Mouse (Mus musculus): Measurements from ENCODE around the gene Pnpo. TPM values are rescaled to one million over a fixed set of nuclear protein-coding genes. Genes with fewer than 3 reads are reported as not detected.

Gene Pnpo
- polyA plus RNA-seq, 1 experiment from 2014 or later: 15.6 TPM

DNA sequence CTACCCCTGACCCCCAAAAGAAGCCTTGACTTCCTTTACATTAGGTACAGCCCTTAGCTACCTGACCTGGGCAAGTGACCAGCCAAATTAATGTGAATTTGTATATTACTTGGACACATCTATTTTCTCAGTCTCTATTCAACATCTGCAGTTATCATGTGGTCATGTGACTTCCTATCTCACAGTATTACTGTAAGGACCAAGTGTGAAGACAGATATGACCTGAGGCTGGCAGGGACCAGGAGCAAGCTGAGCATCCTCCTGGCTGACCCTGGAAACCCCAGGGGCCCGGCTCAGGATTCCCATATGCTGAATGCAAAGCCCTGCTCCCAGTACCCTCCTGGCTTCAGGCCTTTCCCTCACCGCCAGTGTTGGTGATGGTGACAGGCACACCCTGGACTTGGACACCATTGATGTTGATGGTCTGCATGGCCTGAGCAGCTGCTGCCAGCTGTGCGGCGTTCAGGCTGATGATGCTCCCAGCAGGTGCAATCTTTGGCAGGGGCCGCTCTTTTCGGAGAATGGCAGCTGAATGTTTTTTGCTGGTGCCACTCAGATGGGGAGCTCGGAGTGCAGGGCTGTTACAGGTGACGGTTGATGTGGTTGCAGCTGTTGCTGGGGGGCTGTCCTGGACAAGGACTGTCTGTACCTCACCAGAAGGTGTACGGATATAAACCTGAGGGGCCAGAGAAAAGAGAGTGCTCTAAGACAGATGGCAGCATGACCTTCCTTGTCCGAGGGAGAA is 13.4 kb upstream of the Pnpo start:
- WGBS (ENCODE audit: missing documents): 94% methylated on average over 8 of the region's 10 CpGs
- Histone ChIP-seq H3K36me3 (ENCODE audit: inconsistent target) (peaks cover 73% of the 10 kb centered on the region), H3K79me2 (ENCODE audit: inconsistent target) (no peaks in the 10 kb centered on the region), H3K4me3 (ENCODE audit: inconsistent target) (no peak overlapping the region), H3K27ac (no peak overlapping the region)

DNA sequence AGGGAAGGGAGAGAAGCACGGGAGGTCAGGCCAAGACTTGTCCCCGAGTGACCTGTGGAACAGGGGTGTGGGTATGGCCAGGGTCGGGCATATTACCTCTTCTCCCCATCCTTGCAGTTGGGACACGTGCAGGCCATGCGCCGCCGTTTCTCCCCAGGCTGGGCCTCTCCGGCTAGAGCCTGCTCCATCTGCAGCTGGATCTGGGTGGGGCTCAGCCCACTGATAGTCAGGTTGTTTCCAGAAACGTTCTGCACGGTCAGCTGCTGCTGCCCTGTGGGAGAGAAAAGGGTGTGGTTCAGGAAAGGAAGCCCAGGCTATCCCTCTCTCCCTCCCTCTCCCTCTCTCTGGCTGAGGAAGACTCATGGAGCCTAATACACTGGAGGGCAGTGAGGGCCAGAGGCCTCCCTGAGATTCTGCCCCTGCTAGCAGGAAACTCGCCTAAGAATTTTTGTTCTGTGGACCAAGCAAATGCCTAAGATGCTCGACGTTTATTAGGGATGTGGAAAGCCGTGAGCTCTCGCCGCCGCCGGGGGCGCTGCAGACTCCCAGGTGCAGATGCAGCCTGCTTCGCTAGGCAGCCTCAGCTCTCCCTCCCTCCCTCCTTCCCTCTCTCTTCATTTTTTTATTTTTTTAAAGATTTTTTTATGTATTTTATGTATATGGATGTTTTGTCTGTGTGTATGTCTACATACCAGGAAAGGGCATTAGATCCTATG is 12.4 kb upstream of the Pnpo start:
- Histone ChIP-seq H3K4me3 (ENCODE audit: inconsistent target) (no peak overlapping the region), H3K27ac (no peak overlapping the region), H3K36me3 (ENCODE audit: inconsistent target) (peaks cover 75% of the 10 kb centered on the region), H3K79me2 (ENCODE audit: inconsistent target) (no peaks in the 10 kb centered on the region)
- WGBS (ENCODE audit: missing documents): 89% methylated on average over 18 of the region's 20 CpGs

DNA sequence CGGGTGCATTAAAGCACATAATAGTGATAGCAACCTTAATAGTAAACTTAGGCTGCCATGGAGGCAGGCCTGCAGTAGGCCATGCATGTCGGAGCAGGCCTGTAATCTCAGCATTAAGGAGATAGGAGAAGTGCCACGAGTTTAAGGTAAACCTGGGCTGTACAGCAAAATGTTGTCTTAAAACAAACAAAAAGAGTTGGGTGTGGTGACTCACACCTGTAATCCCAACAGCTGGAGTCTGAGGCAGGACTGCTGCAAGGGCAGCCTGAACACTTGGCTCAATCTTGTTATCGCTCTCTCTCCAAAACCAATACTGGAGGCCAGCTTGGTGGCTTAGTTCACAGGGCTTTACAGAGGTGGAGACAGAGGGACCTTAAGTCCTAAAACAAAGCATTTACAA is 11.3 kb upstream of the Pnpo start:
- H3K36me3 ChIP-seq (ENCODE audit: inconsistent target): peaks cover 76% of the 10 kb centered on the region
- H3K79me2 ChIP-seq (ENCODE audit: inconsistent target): no peaks in the 10 kb centered on the region
- no peak overlapping the region for H3K4me3 ChIP-seq (ENCODE audit: inconsistent target)
- WGBS (ENCODE audit: missing documents): 97% methylated on average over 4 of the region's 4 CpGs
- H3K27ac ChIP-seq: no peak overlapping the region

DNA sequence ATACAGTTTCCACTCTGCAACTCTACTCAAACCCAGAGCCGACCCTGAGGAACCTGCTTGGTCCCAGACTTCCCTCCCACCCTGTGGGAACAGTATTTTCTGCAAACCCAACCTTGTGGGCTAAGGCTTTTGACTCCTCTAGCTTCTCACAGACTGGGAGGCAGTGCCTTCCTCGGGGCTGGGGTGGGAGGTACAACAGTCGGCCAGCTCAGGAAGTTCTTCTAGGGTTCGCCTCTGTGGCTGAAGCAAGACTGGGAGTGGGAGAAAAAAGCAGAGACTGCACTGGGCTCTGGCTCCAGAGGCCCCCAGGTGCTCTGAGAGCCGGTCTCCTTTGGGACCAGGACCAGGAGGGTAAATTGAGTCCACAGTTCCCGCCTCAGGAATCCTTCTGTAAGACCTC is 9.1 kb upstream of the Pnpo start:
- Histone ChIP-seq H3K79me2 (ENCODE audit: inconsistent target) (no peaks in the 10 kb centered on the region), H3K36me3 (ENCODE audit: inconsistent target) (peaks cover 69% of the 10 kb centered on the region), H3K27ac (no peak overlapping the region), H3K4me3 (ENCODE audit: inconsistent target) (no peak overlapping the region)
- 55% methylated on average over 6 of the region's 6 CpGs for WGBS (ENCODE audit: missing documents)

DNA sequence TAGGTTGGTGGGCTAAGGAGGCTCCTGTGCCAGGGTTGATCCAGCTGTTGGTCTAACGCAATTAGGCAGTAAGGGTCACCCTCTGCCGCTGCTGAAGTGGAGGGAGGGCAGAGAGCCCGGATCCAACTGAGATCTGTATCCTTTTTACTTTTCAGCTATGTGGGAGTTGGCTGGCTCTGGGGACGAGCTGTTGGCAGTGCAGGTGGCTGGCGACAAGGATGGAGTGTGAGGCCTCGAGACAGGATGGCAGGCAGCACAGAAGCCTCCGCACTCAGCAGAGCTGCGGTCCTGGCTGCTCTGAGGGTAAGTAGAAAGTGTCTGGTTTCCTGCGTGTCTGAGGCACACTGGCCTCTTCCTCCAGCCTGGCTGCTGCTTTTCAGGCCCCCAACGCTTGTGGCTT is 8.6 kb upstream of the Pnpo start:
- WGBS (ENCODE audit: missing documents): 63% methylated on average over 10 of the region's 10 CpGs
- Histone ChIP-seq H3K4me3 (ENCODE audit: inconsistent target) (no peak overlapping the region), H3K79me2 (ENCODE audit: inconsistent target) (no peaks in the 10 kb centered on the region), H3K36me3 (ENCODE audit: inconsistent target) (peaks cover 65% of the 10 kb centered on the region), H3K27ac (no peak overlapping the region)

DNA sequence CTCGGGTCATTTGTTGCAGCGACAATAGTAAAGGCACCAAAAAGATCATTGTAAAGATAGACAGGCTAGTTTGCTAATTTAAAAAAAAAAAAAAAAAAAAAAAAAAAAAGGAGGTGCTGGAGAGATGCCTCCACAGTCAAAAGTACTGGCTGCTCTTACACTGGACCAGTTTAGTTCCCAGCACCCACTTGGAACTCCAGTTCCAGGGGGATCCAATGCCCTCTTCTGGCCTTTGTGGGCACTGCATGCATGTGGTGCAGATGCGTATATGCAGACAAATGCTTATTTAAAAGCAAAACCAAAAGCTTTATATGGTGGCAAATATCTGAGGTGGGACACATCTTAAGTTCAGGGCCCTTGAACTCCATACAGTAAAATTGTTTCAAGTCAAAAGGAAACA is 7.0 kb upstream of the Pnpo start:
- no peak overlapping the region for H3K4me3 ChIP-seq (ENCODE audit: inconsistent target)
- 100% methylated on average over 1 of the region's 3 CpGs for WGBS (ENCODE audit: missing documents)
- H3K36me3 ChIP-seq (ENCODE audit: inconsistent target): peaks cover 48% of the 10 kb centered on the region
- no peaks in the 10 kb centered on the region for H3K79me2 ChIP-seq (ENCODE audit: inconsistent target)
- H3K27ac ChIP-seq: no peak overlapping the region

DNA sequence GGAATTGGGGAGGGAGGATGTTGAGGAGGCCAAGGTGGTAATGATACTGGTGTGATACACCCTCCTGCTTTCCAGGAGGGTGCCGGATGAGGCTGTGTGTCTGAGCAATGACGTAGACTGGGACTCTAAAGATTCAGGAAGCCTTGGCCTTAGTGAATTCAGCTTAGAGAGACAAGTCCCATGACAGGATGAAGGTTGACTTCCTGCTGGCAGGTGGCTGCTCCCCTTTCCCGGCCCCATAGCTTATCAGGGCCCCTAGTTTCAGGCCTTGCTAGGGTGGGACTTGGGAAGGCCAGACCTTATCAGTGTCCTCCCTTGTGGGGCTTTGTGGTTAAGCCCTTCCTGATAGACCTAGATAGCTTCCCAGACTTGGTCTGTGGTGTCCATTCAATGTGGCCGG is 4.1 kb upstream of the Pnpo start:
- 51% methylated on average over 4 of the region's 4 CpGs for WGBS (ENCODE audit: missing documents)
- Histone ChIP-seq H3K27ac (no peak overlapping the region), H3K4me3 (ENCODE audit: inconsistent target) (no peak overlapping the region), H3K79me2 (ENCODE audit: inconsistent target) (no peaks in the 10 kb centered on the region), H3K36me3 (ENCODE audit: inconsistent target) (peaks cover 19% of the 10 kb centered on the region; the same call in 1 of the 2 replicates)

DNA sequence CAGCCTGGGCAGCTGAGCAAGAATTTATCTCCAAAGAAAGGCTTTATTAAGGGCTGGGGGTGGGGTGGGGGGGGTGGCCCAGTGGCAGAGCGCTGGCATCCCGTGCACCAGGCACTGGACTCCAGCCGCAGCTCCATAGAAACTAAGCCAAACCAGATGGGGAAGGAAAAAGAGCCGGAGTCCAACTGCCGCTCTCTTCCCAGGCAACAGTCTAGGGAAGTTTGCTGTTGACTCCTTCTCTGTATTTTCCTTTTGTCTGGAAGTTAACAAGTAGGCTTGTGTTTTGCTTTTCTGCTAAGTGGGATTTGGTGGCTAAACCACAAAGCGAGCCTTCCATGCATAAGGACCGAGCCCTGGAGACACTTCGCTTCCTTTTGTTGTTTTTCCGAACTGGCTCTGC is 2.7 kb upstream of the Pnpo start:
- H3K36me3 ChIP-seq (ENCODE audit: inconsistent target): peaks cover 5% of the 10 kb centered on the region; the same call in 1 of the 2 replicates
- H3K4me3 ChIP-seq (ENCODE audit: inconsistent target): no peak overlapping the region
- H3K27ac ChIP-seq: no peak overlapping the region
- 93% methylated on average over 9 of the region's 9 CpGs for whole genome bisulfite sequencing (ENCODE audit: missing documents)
- no peaks in the 10 kb centered on the region for H3K79me2 ChIP-seq (ENCODE audit: inconsistent target)

DNA sequence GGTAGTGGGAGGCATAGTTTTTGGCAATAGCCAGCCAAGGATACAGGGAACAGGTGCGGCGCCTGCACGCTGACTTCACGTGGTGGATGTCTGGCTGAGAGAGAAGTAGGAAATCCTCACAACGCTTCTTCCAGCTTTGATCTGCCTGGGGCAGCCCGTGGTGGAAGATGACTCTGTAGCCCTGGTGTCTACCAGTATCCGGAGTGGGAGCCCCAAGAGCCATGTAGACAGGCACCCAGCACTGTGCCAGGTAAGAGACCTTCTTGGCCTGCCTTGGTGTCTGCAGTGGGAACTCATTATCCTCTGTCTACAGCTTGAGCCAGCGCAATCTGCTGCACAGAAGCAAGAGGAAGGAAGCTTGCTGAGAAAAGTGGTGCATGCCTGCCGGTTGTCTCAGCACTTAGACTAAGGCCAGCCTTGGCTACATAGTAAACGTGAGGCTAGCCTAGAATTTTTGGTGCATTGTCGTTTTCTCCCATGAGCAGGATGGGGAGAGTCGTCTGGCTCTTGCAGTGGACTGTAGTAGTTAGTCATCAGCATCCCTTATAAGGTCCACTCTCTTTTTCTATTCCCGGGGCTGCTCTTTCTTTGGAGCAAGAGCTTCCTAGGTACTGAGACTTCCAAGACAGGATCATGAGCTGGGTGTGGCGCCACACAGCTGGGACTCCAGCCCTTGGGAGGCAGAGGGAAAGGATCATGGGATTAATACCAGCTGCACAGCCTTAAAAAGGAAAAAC is 1.2 kb upstream of the Pnpo start:
- 20% methylated on average over 14 of the region's 14 CpGs for WGBS (ENCODE audit: missing documents)
- peaks cover 3% of the 10 kb centered on the region; the same call in 1 of the 2 replicates for H3K36me3 ChIP-seq (ENCODE audit: inconsistent target)

DNA sequence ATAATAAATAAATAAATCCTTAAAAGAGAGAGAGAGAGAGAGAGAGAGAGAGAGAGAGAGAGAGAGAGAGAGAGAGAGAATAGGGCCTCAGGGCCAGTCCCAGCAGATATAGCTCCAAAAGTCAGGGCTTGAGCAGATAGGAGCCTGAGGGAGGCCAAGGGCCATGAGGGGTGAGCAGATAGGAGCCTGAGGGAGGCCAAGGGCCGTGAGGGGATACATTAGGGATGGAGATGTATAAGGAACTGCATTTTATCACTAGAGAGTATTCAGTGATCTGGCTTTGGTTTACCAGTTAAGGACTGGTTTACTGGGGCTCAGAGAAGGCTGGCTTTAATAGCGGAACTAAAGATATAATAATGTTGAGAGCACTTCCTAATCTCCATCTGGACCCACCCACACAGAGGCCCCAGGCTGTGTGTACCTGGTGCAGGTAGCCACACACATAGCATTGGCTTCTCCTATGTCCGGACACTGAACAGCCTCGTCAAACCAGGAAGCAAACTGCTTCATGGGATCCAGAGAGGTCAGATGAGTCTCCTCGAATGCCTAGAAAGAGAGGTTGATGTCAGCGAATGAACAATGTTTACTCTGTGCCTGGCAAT is 1.7 kb downstream of the Pnpo start:
- no peak overlapping the region for H3K4me3 ChIP-seq (ENCODE audit: inconsistent target)
- H3K36me3 ChIP-seq (ENCODE audit: inconsistent target): peaks cover 4% of the 10 kb centered on the region; the same call in 1 of the 2 replicates
- no peaks in the 10 kb centered on the region for H3K79me2 ChIP-seq (ENCODE audit: inconsistent target)
- WGBS (ENCODE audit: missing documents): 95% methylated on average over 6 of the region's 6 CpGs
- no peak overlapping the region for H3K27ac ChIP-seq

More for the DNA sequence above, 1.2 kb upstream of the Pnpo start:
- Histone ChIP-seq H3K4me3 (ENCODE audit: inconsistent target) (peak overlapping the region; percentile 68), H3K79me2 (ENCODE audit: inconsistent target) (no peaks in the 10 kb centered on the region), H3K27ac (no peak overlapping the region)

DNA sequence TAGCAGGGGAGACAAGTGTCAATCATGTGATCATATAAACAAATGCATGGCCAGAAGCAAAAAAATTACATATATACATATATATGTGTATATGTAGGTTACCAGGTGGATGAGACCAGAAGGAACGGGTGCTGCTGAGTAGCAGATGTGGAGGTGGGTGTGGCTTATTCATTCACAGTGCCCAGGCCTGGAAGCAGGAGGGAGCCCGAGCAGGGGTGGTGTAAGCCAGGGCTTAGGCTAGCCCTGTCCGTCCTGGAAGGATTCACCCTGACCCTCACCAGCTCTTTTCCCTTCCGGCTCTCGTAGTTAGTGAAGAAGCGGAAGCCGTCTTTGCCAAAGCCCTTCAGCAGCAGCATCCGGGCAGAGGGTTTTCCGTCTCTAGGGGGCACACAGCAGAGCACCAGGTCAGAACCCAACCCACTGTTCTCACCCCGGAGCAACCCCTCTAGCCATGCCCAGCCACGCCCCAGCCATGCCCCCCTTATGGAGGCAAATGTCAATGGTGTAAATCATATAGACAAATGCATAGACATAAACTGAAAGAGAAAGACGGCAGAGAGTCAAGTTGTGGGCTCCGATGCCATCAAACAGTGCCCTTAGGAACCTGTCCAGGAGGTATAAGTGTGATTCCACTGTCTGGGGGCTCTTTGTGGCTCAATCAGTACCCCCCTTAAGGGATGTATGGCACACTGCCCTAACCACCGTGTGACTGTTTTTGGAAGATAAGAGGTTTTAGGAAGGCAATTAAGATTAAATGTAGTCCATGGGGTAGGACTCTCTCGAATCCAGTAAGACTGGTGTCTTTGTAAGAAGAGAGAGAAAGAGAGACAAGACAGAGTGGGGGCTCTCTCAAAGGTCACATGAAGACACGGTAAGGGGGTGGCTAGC is 3.0 kb downstream of the Pnpo start:
- 84% methylated on average over 15 of the region's 16 CpGs for WGBS (ENCODE audit: missing documents)
- no peak overlapping the region for H3K4me3 ChIP-seq (ENCODE audit: inconsistent target)
- H3K27ac ChIP-seq: no peak overlapping the region
- peaks cover 4% of the 10 kb centered on the region; the same call in 1 of the 2 replicates for H3K36me3 ChIP-seq (ENCODE audit: inconsistent target)
- no peaks in the 10 kb centered on the region for H3K79me2 ChIP-seq (ENCODE audit: inconsistent target)

DNA sequence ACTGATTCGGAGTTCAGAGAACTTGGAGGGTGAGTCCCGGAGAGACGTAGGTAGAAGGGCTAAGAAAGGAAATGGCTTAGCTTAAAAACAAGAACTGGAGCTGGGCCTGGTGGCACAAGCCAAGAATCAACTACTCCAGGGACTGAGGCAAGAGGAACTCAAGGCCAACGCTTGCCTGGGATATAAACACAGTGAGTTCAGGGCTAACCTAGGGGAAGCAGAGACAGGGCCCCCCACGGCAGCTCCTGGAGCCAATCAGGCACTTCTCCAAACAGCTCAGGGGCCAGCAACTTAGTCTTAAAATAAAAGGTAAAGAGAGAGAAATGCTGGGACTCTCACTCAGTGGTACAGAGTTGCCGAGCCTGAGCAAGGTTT is 5.4 kb downstream of the Pnpo start:
- Histone ChIP-seq H3K79me2 (ENCODE audit: inconsistent target) (no peaks in the 10 kb centered on the region), H3K27ac (no peak overlapping the region), H3K36me3 (ENCODE audit: inconsistent target) (peaks cover 4% of the 10 kb centered on the region; the same call in 1 of the 2 replicates), H3K4me3 (ENCODE audit: inconsistent target) (no peak overlapping the region)
- 53% methylated on average over 6 of the region's 6 CpGs for WGBS (ENCODE audit: missing documents)

DNA sequence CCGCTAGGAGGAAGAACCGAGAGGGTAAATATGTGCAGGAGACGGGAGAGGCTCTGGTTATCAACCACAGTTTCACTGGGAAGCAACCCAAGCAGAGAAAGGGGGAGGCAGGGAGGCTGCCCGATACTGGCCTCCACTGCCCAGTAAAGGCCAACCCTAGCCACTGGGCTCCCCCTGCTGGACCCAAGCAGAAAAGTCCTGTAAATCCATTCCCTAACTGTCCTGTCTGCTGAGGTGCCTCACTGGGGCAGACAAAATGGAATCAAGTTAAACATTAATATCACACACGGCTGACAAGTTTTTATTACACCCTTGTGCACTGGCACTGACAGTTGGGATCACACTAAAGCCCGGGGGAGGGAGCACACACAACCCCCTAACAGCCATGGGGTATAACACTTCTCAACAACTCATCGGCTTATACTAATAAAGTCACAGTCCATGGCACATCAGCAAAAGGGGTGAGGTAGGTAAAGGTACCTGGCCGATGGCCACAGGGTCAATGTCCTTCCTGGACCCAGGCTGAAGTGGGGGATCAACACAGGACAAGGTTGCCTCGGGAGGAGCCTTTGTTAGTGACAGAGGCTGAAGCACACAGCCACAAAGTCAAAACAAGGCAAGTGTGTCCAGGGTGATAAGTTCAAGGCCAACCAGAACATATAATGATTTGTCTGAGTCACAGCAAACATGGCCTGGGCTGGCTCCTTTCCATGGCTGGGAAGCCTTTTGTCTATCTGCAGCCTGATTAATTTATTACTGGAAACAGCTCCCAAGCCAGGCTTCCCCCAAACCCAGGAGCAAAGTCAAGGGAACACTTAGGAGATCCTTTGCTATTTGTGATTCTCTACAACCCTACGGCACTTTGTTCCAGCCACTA is 6.0 kb downstream of the Pnpo start:
- H3K27ac ChIP-seq: no peak overlapping the region
- no peaks in the 10 kb centered on the region for H3K79me2 ChIP-seq (ENCODE audit: inconsistent target)
- no peak overlapping the region for H3K4me3 ChIP-seq (ENCODE audit: inconsistent target)
- WGBS (ENCODE audit: missing documents): 64% methylated on average over 9 of the region's 10 CpGs
- H3K36me3 ChIP-seq (ENCODE audit: inconsistent target): peaks cover 4% of the 10 kb centered on the region; the same call in 1 of the 2 replicates

All from macrophage (primary cell).